Mouse (Mus musculus) lung, adult 2 months (tissue): Measurements from ENCODE around the gene Ccdc130.

Experiments used
- CTCF ChIP-seq: fragments of 200-500 bp; IDR thresholded peaks from 2 replicates; pipeline ENCODE4 v1.5.1; 2011; ENCODE audit warnings: mild to moderate bottlenecking, low read length, control low read depth; ENCODE audit not compliant: insufficient read depth
- POLR2A ChIP-seq: fragments of 200-500 bp; IDR thresholded peaks from 2 replicates; pipeline ENCODE4 v1.6.1; 2011; ENCODE audit warnings: low read depth, mild to moderate bottlenecking, control low read depth, low read length, borderline replicate concordance; ENCODE audit errors: extremely low read depth

DNA sequence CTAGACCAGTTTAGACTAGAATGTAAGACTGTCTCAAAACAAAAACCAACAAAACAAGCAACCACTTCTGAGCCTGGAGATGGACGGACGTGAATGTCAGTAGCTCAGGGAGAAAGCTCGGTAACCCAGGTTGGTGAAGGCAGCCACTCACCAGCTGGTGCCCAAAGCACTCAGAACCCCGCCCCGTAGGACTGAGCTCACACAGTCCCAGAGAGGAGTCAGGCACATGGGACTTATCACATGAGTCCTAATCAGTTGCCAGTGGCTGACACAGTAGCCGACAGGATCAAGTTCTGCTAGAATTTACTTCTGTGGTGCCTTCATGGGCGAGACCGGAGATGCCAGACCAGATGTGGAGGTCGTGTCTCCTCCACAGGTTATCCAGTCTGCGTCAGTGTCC is 10.6 kb upstream of the Ccdc130 start:
- TF ChIP-seq CTCF (no peak), POLR2A (no peak)
